ENCODE assay signal across 8 mouse cellular contexts in the genomic region with DNA sequence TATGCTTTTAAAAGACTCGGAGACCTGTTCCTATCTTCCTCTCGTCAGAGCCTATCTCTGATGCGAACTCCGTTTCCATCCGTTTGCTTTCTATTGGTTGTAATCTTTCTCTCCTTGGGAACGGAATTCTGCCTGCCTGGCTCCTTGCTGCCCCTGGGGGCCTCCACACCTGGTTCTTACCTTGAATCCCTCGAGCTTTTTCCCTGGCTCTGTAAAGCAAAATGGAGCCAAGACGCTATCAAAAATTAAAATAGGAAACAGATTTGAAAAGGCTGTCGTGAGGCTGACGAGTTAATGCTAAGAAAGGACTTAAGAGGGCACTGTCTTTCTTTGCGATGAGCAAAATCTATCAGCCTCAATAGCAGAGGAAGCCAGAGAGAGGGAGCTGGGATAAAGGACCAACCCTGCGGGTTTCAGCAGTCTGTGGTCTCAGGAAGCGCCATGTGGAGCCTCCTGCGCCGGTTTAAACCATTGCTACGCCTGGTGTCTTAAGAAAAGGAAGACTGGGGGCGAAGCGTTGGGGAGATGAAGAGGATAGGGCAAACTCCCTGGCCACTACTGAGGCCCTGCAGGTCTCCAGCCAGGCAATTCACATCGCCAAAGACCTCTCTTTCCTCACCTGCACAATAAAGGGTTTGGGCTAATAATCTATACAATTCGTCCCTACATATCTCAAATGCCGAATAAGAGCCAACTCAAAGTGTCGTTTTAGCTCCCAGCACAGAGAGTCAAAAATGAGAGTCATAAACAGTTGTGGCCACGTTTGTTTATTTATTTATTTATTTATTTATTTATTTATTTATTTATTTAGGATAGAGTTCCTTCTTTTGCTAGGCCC. TPM values are rescaled to one million over a fixed set of nuclear protein-coding genes. Genes with fewer than 3 reads are reported as not detected.
DNase-seq lines count a peak whose midpoint lies in the region; ATAC-seq and TF ChIP-seq lines count a peak whose summit lies in the region.

No protein-coding gene starts in this region.

- H3K4me1 ChIP-seq in embryonic facial prominence, embryonic 12.5 days, result peaks cover 36% of the 10 kb centered on the region
- peaks cover 58% of the 10 kb centered on the region for H3K4me1 ChIP-seq in heart, embryonic 13.5 days
- peaks cover 60% of the 10 kb centered on the region for H3K4me1 ChIP-seq in kidney, embryonic 15.5 days
- H3K4me1 ChIP-seq in liver, embryonic 14.5 days (replicated peaks; ENCODE audit: control insufficient read depth in 2 of 2, insufficient read depth in 2 of 2, low read length in 1 of 2), result peaks cover 0 to 13% of the 10 kb centered on the region in 2 experiments; a peak in 3 of 4 replicates
- H3K4me1 ChIP-seq in neural tube, embryonic 11.5 days (ENCODE audit: control insufficient read depth, insufficient read depth, low read length), result 0 out of 2 replicates have a peak, but pooled peaks cover 2% of the 10 kb centered on the region

- no peaks in the 10 kb centered on the region for H3K9me3 ChIP-seq in embryonic facial prominence, embryonic 12.5 days
- H3K9me3 ChIP-seq in heart, embryonic 13.5 days, result no peaks in the 10 kb centered on the region
- no peaks in the 10 kb centered on the region for H3K9me3 ChIP-seq in kidney, embryonic 15.5 days (replicated peaks)
- no peaks in the 10 kb centered on the region for H3K9me3 ChIP-seq in liver, embryonic 14.5 days (ENCODE audit: control insufficient read depth, low read length)
- no peaks in the 10 kb centered on the region for H3K9me3 ChIP-seq in neural tube, embryonic 11.5 days (ENCODE audit: control insufficient read depth, low read length)

- H3K27me3 ChIP-seq in embryonic facial prominence, embryonic 12.5 days, result peaks cover 6% of the 10 kb centered on the region; the same call in 1 of the 2 replicates
- H3K27me3 ChIP-seq in heart, embryonic 13.5 days (replicated peaks), result no peaks in the 10 kb centered on the region
- no peaks in the 10 kb centered on the region for H3K27me3 ChIP-seq in kidney, embryonic 15.5 days
- peaks cover 20% of the 10 kb centered on the region for H3K27me3 ChIP-seq in liver, embryonic 14.5 days (ENCODE audit: control insufficient read depth, insufficient read depth, low read length)
- no peaks in the 10 kb centered on the region for H3K27me3 ChIP-seq in neural tube, embryonic 11.5 days (ENCODE audit: control insufficient read depth, insufficient read depth, low read length)

- peak; percentile 51 for TF ChIP-seq CTCF in liver, embryonic 14.5 days (IDR thresholded peaks at IDR 0.05; ENCODE audit: low read depth)

- DNase-seq in CD4-positive, CD25-positive, alpha-beta regulatory T cell, adult 2 months (ENCODE audit: low read depth, low spot score), result peak; percentile 68
- DNase-seq in adipocyte (ENCODE audit: low spot score), result peak; percentile 77
- DNase-seq in liver, embryonic 14.5 days (ENCODE audit: low read depth in 3 of 3, low spot score in 3 of 3), result no peak
- DNase-seq in neural tube, embryonic 11.5 days (ENCODE audit: low spot score), result peak; percentile 72

- WGBS in embryonic facial prominence, embryonic 12.5 days, result 5% methylated on average over 23 of the region's 23 CpGs
- 3% methylated on average over 23 of the region's 23 CpGs for WGBS in heart, embryonic 13.5 days
- 6% methylated on average over 23 of the region's 23 CpGs for WGBS in kidney, embryonic 15.5 days
- 4% methylated on average over 23 of the region's 23 CpGs for WGBS in liver, embryonic 14.5 days (ENCODE audit: insufficient replicate concordance)
- 6% methylated on average over 23 of the region's 23 CpGs for WGBS in neural tube, embryonic 11.5 days

- peak overlapping the region; percentile 75 for H3K27ac ChIP-seq in embryonic facial prominence, embryonic 12.5 days
- peak overlapping the region; percentile 61 for H3K27ac ChIP-seq in heart, embryonic 13.5 days (replicated peaks)
- H3K27ac ChIP-seq in kidney, embryonic 15.5 days, result peak overlapping the region; percentile 93
- no peak overlapping the region for H3K27ac ChIP-seq in liver, embryonic 14.5 days
- 0 out of 2 replicates have a peak overlapping the region, but pooled peaks have one; percentile 1 for H3K27ac ChIP-seq in neural tube, embryonic 11.5 days (ENCODE audit: low read depth, low read length)

- H3K36me3 ChIP-seq in embryonic facial prominence, embryonic 12.5 days, result no peaks in the 10 kb centered on the region
- no peaks in the 10 kb centered on the region for H3K36me3 ChIP-seq in heart, embryonic 13.5 days
- no peaks in the 10 kb centered on the region for H3K36me3 ChIP-seq in kidney, embryonic 15.5 days
- no peaks in the 10 kb centered on the region for H3K36me3 ChIP-seq in liver, embryonic 14.5 days (replicated peaks; ENCODE audit: control insufficient read depth, insufficient read depth, low read depth)
- H3K36me3 ChIP-seq in neural tube, embryonic 11.5 days (ENCODE audit: control insufficient read depth, insufficient read depth, low read length), result no peaks in the 10 kb centered on the region

- no peak overlapping the region for H3K4me3 ChIP-seq in embryonic facial prominence, embryonic 12.5 days
- H3K4me3 ChIP-seq in heart, embryonic 13.5 days, result peak overlapping the region; percentile 87
- peak overlapping the region; percentile 75 for H3K4me3 ChIP-seq in kidney, embryonic 15.5 days (replicated peaks)
- H3K4me3 ChIP-seq in liver, embryonic 14.5 days (ENCODE audit: insufficient read depth in 1 of 2, low read depth in 2 of 2, low read length in 2 of 2), result no peak overlapping the region
- H3K4me3 ChIP-seq in neural tube, embryonic 11.5 days (ENCODE audit: low read depth, low read length), result no peak overlapping the region; the same call in 1 of the 2 replicates

- no peak for TF ChIP-seq EP300 in liver, embryonic 14.5 days (IDR thresholded peaks at IDR 0.05; ENCODE audit: low read depth)

- no peak overlapping the region; the same call in 1 of the 2 replicates for H3K9ac ChIP-seq in embryonic facial prominence, embryonic 12.5 days
- H3K9ac ChIP-seq in heart, embryonic 13.5 days, result peak overlapping the region; percentile 16; the same call in 1 of the 2 replicates
- H3K9ac ChIP-seq in kidney, embryonic 15.5 days, result no peak overlapping the region
- H3K9ac ChIP-seq in liver, embryonic 14.5 days (replicated peaks), result no peak overlapping the region
- peak overlapping the region; percentile 91 for H3K9ac ChIP-seq in neural tube, embryonic 11.5 days (ENCODE audit: low read length)

- H3K4me2 ChIP-seq in embryonic facial prominence, embryonic 12.5 days (replicated peaks), result peak overlapping the region; percentile 89
- peak overlapping the region; percentile 85 for H3K4me2 ChIP-seq in heart, embryonic 13.5 days
- peak overlapping the region; percentile 79 for H3K4me2 ChIP-seq in kidney, embryonic 15.5 days
- peak overlapping the region; percentile 75 for H3K4me2 ChIP-seq in liver, embryonic 14.5 days (ENCODE audit: low read depth)
- H3K4me2 ChIP-seq in neural tube, embryonic 11.5 days (ENCODE audit: low read depth), result peak overlapping the region; percentile 83; the same call in 1 of the 2 replicates

- no peak for ATAC-seq in embryonic facial prominence, embryonic 12.5 days (ENCODE audit: insufficient number of reproducible peaks, insufficient read depth, low FRiP score, low TSS enrichment)
- no peak for ATAC-seq in heart, embryonic 13.5 days (ENCODE audit: extremely low read depth, insufficient number of reproducible peaks, low FRiP score, low TSS enrichment)
- no peak for ATAC-seq in kidney, embryonic 15.5 days (replicated peaks; ENCODE audit: low FRiP score)
- no peak for ATAC-seq in liver, embryonic 14.5 days (ENCODE audit: insufficient read depth)
- no peak for ATAC-seq in neural tube, embryonic 11.5 days (ENCODE audit: insufficient read depth, low FRiP score, low TSS enrichment)
- no peak for ATAC-seq in monocyte, adult 5-6 weeks (replicated peaks; ENCODE audit: insufficient number of reproducible peaks, low FRiP score, low TSS enrichment, poor library complexity, severe bottlenecking)

RNA-seq across cellular contexts. Expression of a gene that starts 1.3 kb away (rescaled TPM):
- 7.8 and 8.0 TPM in 2 replicates for polyA plus RNA-seq in embryonic facial prominence, embryonic 12.5 days (2016; fragmentation: Nextera tagmentation; extraction: Ambion mirVana)
- 4.0 TPM in 2 replicates for polyA plus RNA-seq in heart, embryonic 13.5 days (2015; fragmentation: Nextera tagmentation; extraction: Ambion mirVana)
- polyA plus RNA-seq in kidney, embryonic 15.5 days (2015; fragmentation: Nextera tagmentation; extraction: Ambion mirVana), result 12.0 and 15.1 TPM in 2 replicates
- 1.7 TPM in 2 replicates for polyA plus RNA-seq in liver, embryonic 14.5 days (2012; rRNA removed)
- polyA plus RNA-seq in liver, embryonic 14.5 days (2014; fragmentation: Nextera tagmentation; extraction: Ambion mirVana), result 0.62 and 0.87 TPM in 2 replicates
- 23.6 and 24.3 TPM in 2 replicates for polyA plus RNA-seq in neural tube, embryonic 11.5 days (2014; fragmentation: Nextera tagmentation; extraction: Ambion mirVana)
- 4.6 to 13.6 TPM (median 6.6 TPM) in 3 replicates for total RNA-seq in monocyte, adult 5-6 weeks (2017)

RNA-seq across cellular contexts. Expression of a gene that starts 41.4 kb away (rescaled TPM):
- 28.8 and 29.8 TPM in 2 replicates for polyA plus RNA-seq in embryonic facial prominence, embryonic 12.5 days (2016; fragmentation: Nextera tagmentation; extraction: Ambion mirVana)
- 33.4 and 33.9 TPM in 2 replicates for polyA plus RNA-seq in heart, embryonic 13.5 days (2015; fragmentation: Nextera tagmentation; extraction: Ambion mirVana)
- 34.6 and 36.7 TPM in 2 replicates for polyA plus RNA-seq in kidney, embryonic 15.5 days (2015; fragmentation: Nextera tagmentation; extraction: Ambion mirVana)
- polyA plus RNA-seq in liver, embryonic 14.5 days (2012; rRNA removed), result 9.7 and 12.8 TPM in 2 replicates
- polyA plus RNA-seq in liver, embryonic 14.5 days (2014; fragmentation: Nextera tagmentation; extraction: Ambion mirVana), result 17.8 and 18.4 TPM in 2 replicates
- 25.3 and 26.7 TPM in 2 replicates for polyA plus RNA-seq in neural tube, embryonic 11.5 days (2014; fragmentation: Nextera tagmentation; extraction: Ambion mirVana)
- total RNA-seq in monocyte, adult 5-6 weeks (2017), result 72.1 to 103 TPM (median 100 TPM) in 3 replicates

Comparison
In these comparisons a context has a peak if more than half of its experiments do, and no peak if none do; other contexts are left out.
1. DNase-seq: peak in CD4-positive, CD25-positive, alpha-beta regulatory T cell, adult 2 months (single experiment), adipocyte (single experiment) and neural tube, embryonic 11.5 days (single experiment); none in liver, embryonic 14.5 days (0 of 3).
2. H3K4me3 ChIP-seq: peak in heart, embryonic 13.5 days (single experiment) and kidney, embryonic 15.5 days (single experiment); none in embryonic facial prominence, embryonic 12.5 days (single experiment), liver, embryonic 14.5 days (0 of 2) and neural tube, embryonic 11.5 days (single experiment).
3. H3K9ac ChIP-seq: peak in heart, embryonic 13.5 days (single experiment) and neural tube, embryonic 11.5 days (single experiment); none in embryonic facial prominence, embryonic 12.5 days (single experiment), kidney, embryonic 15.5 days (single experiment) and liver, embryonic 14.5 days (single experiment).
4. Peak in every context shown above with its lines, with median percentiles within 50 percentile points of each other: H3K4me2 ChIP-seq.